Mouse (Mus musculus): ENCODE measurements at regions not wholly inside any gene's neighbourhood (a gene's known extent, or its start where the extent isn't known, plus 50 kb on each side); places are given as distances from the start of the nearest gene placed in this dataset.
"Not testable (repeated sequence)": the region's sequence is repeated elsewhere in the genome, so short reads cannot be mapped to it uniquely, and the experiment has no call there.

GRCm38 (mm10) chr2:168424277-168425099, 143.0 kb upstream of the Kcng1 start:
- peak; percentile 23 for DNase-seq (ENCODE audit: low read depth, low spot score)

DNA sequence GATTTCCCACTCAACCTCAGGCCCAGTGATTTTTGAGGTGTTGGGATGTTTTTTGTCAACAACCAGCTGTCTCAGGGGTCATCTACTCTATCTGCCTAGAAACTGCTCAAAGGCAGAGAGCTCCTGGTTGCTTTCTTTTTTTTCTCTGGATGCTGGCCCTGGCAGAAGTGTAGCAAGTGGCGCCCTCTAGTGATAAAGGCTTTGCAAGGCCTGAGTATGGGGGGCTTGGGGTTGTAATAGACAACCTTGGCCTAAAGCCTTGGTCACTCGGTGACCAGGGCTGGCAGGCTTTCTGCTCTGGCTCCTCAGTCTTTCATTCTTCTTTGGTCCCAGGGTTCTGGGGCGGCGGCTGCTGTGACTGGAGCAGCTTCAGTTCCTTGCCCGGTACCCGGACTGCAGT, 142.0 kb upstream of the Kcng1 start:
- DNase-seq (ENCODE audit: low read depth, low spot score): peak; percentile 45

DNA sequence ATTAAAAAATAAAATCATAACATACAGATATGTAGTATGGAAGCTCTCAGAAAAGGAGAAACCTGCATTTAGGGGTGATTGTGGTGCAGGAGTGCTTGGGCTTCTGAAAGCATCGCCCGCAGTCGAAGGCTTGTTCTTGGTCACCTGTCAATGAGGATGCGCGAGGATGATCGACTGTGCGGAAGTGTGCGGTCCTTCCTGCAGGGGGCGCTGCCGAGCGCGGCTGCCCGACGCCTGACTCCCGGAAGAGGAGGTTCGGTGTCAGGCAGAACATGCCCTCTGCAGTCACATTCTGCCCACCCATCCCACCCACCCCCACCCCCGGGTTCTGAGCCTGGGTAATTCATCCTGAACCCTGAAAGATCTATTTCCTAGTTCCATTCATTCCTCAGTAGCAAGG, 133.6 kb upstream of the Kcng1 start:
- DNase-seq (ENCODE audit: low read depth, low spot score): peak; percentile 36

GRCm38 (mm10) chr2:168414110-168414872, 132.8 kb upstream of the Kcng1 start:
- DNase-seq (ENCODE audit: low read depth, low spot score): no peak

- no peak for DNase-seq (ENCODE audit: low read depth, low spot score)
These were observed 131.3 kb upstream of the Kcng1 start for GRCm38 (mm10) chr2:168412853-168413252.

GRCm38 (mm10) chr2:168402782-168403513, 121.4 kb upstream of the Kcng1 start:
- no peak for DNase-seq (ENCODE audit: low read depth, low spot score)

GRCm38 (mm10) chr2:168399088-168399709, 117.7 kb upstream of the Kcng1 start:
- DNase-seq (ENCODE audit: low read depth, low spot score): no peak

DNA sequence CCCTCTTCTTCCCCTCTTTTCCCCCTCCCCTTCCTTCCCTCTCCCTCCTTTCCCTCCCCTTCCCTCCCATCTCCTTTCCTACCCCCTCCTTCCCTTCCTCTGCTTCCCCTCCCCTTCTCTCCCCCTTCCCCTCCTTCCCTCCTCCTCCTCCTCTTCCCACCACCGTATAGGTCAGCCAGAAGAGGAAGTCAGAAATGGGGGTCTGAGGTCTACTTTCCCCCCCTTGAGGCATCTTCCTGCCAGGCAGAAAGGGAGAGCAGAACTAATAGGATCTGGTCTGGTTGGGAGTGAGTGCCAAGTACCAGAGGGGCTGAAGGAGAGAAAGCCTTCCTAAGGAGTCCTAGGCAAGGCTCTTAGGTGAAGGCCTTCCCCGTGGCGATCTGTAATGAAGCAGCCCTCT, 114.8 kb upstream of the Kcng1 start:
- no peak for DNase-seq (ENCODE audit: low read depth, low spot score)

- DNase-seq (ENCODE audit: low read depth, low spot score): no peak
These were observed 111.8 kb upstream of the Kcng1 start for GRCm38 (mm10) chr2:168393341-168393740.

DNA sequence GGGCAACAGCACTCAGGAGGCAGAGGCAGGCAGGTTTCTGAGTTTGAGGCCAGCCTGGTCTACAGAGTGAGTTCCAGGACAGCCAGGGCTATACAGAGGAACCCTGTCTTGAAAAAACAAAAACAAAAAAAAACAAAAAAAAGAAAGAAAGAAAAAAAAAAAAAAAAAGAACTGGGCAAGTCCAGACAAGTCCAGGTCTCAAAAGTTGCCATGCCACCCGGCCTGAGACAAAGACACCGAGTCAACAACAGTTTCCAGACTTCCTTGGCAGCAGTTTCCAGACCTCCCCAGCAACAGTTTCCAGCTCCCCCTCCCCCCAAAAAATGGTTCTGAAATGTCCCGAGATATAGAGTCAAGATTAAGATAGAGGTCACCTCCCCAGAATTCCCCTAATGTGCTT, 110.6 kb upstream of the Kcng1 start:
- not testable (repeated sequence) for DNase-seq (ENCODE audit: low read depth, low spot score)

DNA sequence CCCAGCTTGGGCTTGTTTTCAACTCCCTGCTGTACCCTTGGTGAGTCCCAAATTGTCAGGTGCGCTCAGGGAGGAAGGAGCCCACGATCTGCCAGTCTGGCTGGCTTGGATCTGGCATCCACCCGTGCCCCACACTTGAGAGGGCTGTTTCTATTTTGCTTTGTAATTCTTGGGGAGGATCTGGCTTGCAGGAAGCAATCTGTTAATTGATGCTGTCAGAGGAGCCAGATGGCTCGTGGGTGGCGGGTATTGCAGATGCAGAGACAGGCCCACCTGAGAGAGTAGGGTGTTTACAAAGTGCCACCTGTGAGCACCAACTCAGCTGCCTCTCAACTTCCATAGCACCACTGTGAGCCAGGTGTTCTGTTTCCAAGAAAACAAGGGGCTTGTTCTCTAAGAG, 99.1 kb upstream of the Kcng1 start:
- no peak for DNase-seq (ENCODE audit: low read depth, low spot score)

GRCm38 (mm10) chr2:168372356-168372755, 90.8 kb upstream of the Kcng1 start:
- DNase-seq (ENCODE audit: low read depth, low spot score): no peak

- DNase-seq (ENCODE audit: low read depth, low spot score): peak; percentile 34
These were observed 89.7 kb upstream of the Kcng1 start for GRCm38 (mm10) chr2:168371245-168371644.

DNA sequence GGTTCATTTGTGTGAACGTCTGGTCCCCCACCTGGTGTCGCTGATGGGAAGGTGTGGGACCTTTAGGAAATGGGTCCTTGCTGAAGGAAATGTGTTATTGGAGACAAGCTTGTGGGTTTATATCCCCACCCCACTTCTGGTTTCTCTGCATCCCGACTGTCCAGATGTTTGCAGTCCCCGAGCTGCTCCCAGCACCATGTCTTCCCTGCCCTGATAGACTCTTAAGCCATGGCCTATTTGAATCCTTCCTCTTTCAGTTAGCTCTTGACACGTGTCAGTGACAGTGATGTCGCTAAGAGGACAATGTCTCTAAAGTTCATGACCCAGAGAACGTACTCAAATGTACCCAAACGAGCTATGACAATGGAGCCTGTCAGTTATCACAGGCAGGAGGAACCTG, 77.7 kb upstream of the Kcng1 start:
- no peak for DNase-seq (ENCODE audit: low read depth, low spot score)

DNA sequence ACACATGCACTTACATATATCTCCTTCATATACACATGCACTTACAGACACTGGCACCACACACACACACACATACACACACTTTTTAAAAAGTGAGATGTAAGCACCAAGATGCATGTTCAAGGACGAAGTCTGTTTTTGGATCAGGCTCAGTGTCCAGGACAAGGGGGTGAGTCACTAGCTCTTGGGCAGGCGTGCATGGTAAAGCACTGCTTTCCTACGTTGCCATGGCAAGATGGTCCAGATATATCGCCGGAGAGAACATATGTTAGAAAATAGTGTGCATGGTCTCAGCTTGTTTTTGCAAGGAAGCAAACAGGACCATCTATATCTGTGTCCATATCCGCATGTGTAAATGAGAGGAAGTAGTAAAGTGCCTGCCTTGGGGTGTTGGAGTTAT, 77.0 kb upstream of the Kcng1 start:
- no peak for DNase-seq (ENCODE audit: low read depth, low spot score)

- no peak for DNase-seq (ENCODE audit: low read depth, low spot score)
These were observed 76.3 kb upstream of the Kcng1 start for GRCm38 (mm10) chr2:168357815-168358214.

DNA sequence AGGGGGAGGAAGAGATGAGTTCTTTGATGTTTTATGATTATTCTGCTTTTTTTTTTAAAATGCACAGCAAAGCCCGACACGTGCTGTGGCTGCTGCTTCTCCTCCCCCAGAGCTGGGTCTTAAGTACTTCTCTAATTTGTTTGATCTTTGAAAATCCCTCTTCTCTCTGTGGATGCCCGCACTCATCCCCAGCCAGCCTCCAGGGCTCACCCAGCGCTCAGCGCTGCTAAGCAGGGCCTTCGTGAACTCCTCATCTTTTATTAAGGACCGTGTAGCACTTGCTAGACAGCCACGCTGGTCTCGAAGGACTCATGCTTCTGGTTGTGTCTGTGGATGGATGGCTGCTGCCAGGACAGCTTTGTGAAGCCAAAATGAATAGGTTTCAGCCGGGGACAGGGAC, 72.9 kb upstream of the Kcng1 start:
- no peak for DNase-seq (ENCODE audit: low read depth, low spot score)

DNA sequence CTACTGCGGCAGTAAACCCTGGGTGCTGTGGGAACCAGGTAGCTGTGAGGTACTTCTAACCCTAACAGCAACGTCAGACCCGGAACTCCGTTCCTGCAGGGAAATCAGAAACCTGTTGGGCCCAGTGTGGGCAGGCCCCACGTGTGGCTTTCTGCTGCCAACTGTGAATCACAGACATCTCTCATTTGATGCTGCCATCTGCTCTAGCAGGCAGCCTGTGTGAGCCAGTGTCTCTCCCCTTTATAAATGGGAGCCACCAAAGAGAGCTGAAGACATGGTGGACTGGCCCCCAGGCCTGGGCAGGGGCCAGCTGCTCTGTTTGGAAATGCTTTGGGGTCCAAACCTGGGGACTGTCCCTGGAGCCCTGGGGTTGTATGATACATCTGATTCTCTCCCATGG, 71.1 kb upstream of the Kcng1 start:
- no peak for DNase-seq (ENCODE audit: low read depth, low spot score)

DNA sequence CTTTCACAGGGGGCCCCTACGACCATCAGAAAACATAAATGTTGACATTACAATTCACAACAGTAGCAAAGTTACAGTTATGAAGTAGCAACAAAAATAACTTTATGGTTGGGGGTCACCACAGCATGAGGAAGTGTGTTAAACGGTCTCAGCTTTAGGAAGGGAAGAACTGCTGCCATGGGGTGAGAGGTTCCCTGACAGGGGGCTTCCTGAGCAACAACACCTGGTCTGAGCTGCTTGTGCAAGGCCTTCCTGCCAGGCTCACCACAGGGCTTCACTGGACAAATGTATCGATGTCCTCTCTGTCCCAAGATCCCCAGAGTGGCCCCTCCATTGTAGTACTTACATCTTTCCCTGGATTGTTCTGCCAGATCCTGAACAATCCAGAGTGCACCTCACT, 70.7 kb upstream of the Kcng1 start:
- no peak for DNase-seq (ENCODE audit: low read depth, low spot score)

- DNase-seq (ENCODE audit: low read depth, low spot score): no peak
These were observed 63.8 kb upstream of the Kcng1 start for GRCm38 (mm10) chr2:168345384-168345783.

- DNase-seq (ENCODE audit: low read depth, low spot score): no peak
These were observed 62.2 kb upstream of the Kcng1 start for GRCm38 (mm10) chr2:168343705-168344104.

DNA sequence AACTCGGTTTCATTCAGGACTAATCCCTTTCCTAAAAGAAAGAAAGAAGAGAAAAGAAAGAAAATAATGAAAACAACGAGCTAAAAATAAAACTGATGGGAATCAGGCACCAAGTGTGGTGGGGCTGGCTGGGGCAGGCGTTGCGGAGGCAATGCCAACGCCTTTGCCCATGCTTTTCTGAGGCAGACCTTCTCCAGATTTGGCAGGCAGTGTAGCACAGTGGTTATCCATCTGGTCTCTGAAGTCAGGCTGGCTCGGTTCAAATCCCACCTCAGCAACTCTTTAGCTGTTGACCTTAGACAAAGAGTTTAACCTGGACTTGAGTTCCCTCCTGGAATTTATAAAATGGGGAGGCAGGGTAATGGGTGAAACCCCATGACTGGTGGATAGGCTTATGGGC, 57.3 kb upstream of the Kcng1 start:
- DNase-seq (ENCODE audit: low read depth, low spot score): no peak

Data from mesoderm, embryonic 11.5 days (tissue).